Mouse (Mus musculus) stomach, embryonic 16.5 days (tissue): Measurements from ENCODE around the gene Gdf5. TPM values are rescaled to one million over a fixed set of nuclear protein-coding genes. Genes with fewer than 3 reads are reported as not detected.

Source experiments
- ATAC-seq: fragments of 200-750 bp; cut with Nextera tagmentation; 2 replicates; pipeline ENCODE4 v1.8.0; 2017; ENCODE audit warnings: moderate number of reproducible peaks, moderate TSS enrichment; ENCODE audit not compliant: insufficient read depth, low FRiP score
- H3K27ac ChIP-seq: fragments of 300-500 bp; sonication (generic); 2 replicates; pipeline ENCODE4 v1.5.1; 2014; ENCODE audit warnings: low read length
- H3K27me3 ChIP-seq: fragments of 300-500 bp; sonication (generic); 2 replicates; pipeline ENCODE4 v1.6.1; 2014; ENCODE audit warnings: low read length, control low read depth, mixed read lengths; ENCODE audit not compliant: control insufficient read depth, insufficient read depth
- H3K36me3 ChIP-seq: fragments of 300-500 bp; sonication (generic); 2 replicates; pipeline ENCODE4 v1.6.1; 2014; ENCODE audit warnings: low read length; ENCODE audit not compliant: control insufficient read depth, insufficient read depth
- H3K4me1 ChIP-seq: fragments of 300-500 bp; sonication (generic); 2 replicates; pipeline ENCODE4 v1.6.1; 2014; ENCODE audit warnings: low read length, control low read depth, mixed read lengths; ENCODE audit not compliant: control insufficient read depth, insufficient read depth
- H3K4me2 ChIP-seq: fragments of 300-500 bp; sonication (generic); 2 replicates; pipeline ENCODE4 v1.6.1; 2014; ENCODE audit warnings: low read depth, low read length, mixed read lengths
- H3K4me3 ChIP-seq: fragments of 300-500 bp; sonication (generic); replicated peaks from 2 replicates; pipeline ENCODE4 v1.5.1; 2014; ENCODE audit warnings: mild to moderate bottlenecking, low read length
- H3K9ac ChIP-seq: fragments of 300-500 bp; sonication (generic); 2 replicates; pipeline ENCODE4 v1.6.1; 2014; ENCODE audit warnings: low read length
- H3K9me3 ChIP-seq: fragments of 300-500 bp; sonication (generic); replicated peaks from 2 replicates; pipeline ENCODE4 v1.6.1; 2016; ENCODE audit warnings: low read length, control low read depth; ENCODE audit not compliant: control insufficient read depth
- WGBS: fragments of 180-500 bp; shearing (Covaris S2); extraction: QIAGEN DNeasy Blood & Tissue Kit; methylation state at CpG from one replicate; pipeline ENCODE4 v1.1.7; 2014; 5-methylcytosine and 5-hydroxymethylcytosine counted together
- polyA plus RNA-seq: library from polyadenylated mRNA; unstranded; fragments of >200 nt; fragmentation: Nextera tagmentation; extraction: Ambion mirVana; gene quantifications from 2 replicates; pipeline ENCODE4 v1.2.1, GENCODE M21; 2015

Gene Gdf5
- polyA plus RNA-seq, 1 experiment from 2014 or later = 1.3 TPM

- Histone ChIP-seq H3K4me3 (no peak overlapping the region), H3K9ac (0 out of 2 replicates have a peak overlapping the region, but pooled peaks have one; percentile 24), H3K4me1 (peaks cover 10% of the 10 kb centered on the region), H3K27me3 (no peaks in the 10 kb centered on the region), H3K36me3 (no peaks in the 10 kb centered on the region), H3K9me3 (no peaks in the 10 kb centered on the region), H3K4me2 (no peak overlapping the region), H3K27ac (no peak overlapping the region)
- 50% methylated on average over 5 of the region's 5 CpGs for WGBS
- ATAC-seq = no peak
Measured at GRCm38 (mm10) chr2:155945580-155945979, 413 bp upstream of the Gdf5 start.

GRCm38 (mm10) chr2:155944685-155945084, 482 bp downstream of the Gdf5 start:
- Histone ChIP-seq H3K27ac (no peak overlapping the region), H3K4me2 (no peak overlapping the region), H3K36me3 (no peaks in the 10 kb centered on the region), H3K9ac (no peak overlapping the region), H3K9me3 (no peaks in the 10 kb centered on the region), H3K4me3 (no peak overlapping the region), H3K4me1 (peaks cover 10% of the 10 kb centered on the region), H3K27me3 (no peaks in the 10 kb centered on the region)
- WGBS = 79% methylated on average over 4 of the region's 4 CpGs
- ATAC-seq = no peak

GRCm38 (mm10) chr2:155943463-155943862, 1.7 kb downstream of the Gdf5 start:
- Histone ChIP-seq H3K4me2 (peak overlapping the region; percentile 2; the same call in 1 of the 2 replicates), H3K27me3 (no peaks in the 10 kb centered on the region), H3K27ac (no peak overlapping the region), H3K9ac (peak overlapping the region; percentile 56; the same call in 1 of the 2 replicates), H3K36me3 (no peaks in the 10 kb centered on the region), H3K4me1 (peaks cover 10% of the 10 kb centered on the region), H3K4me3 (no peak overlapping the region), H3K9me3 (no peaks in the 10 kb centered on the region)
- no peak for ATAC-seq
- WGBS = 6% methylated on average over 8 of the region's 8 CpGs

GRCm38 (mm10) chr2:155941697-155942442, 3.3 kb downstream of the Gdf5 start:
- ATAC-seq = no peak
- Histone ChIP-seq H3K4me1 (peaks cover 10% of the 10 kb centered on the region), H3K27ac (no peak overlapping the region), H3K9ac (no peak overlapping the region), H3K4me2 (no peak overlapping the region), H3K36me3 (no peaks in the 10 kb centered on the region), H3K27me3 (no peaks in the 10 kb centered on the region), H3K9me3 (no peaks in the 10 kb centered on the region), H3K4me3 (no peak overlapping the region)
- WGBS = 74% methylated on average over 40 of the region's 40 CpGs

GRCm38 (mm10) chr2:155940681-155941080, 4.5 kb downstream of the Gdf5 start, which contains the start of gene Gm15557:
Gene Gm15557 (plus strand): TSS chr2:155940728.
- H3K4me3 ChIP-seq = no peak within 1 kb of the TSS
- H3K4me2 ChIP-seq = no peak within 1 kb of the TSS
- 94% methylated on average over 3 of the region's 3 CpGs for WGBS
- no peaks in the 10 kb centered on the region for H3K36me3 ChIP-seq
- H3K27me3 ChIP-seq = no peaks in the 10 kb centered on the region
- no peaks in the 10 kb centered on the region for H3K9me3 ChIP-seq
- H3K4me1 ChIP-seq = peaks cover 10% of the 10 kb centered on the region
- ATAC-seq = no peak
- H3K9ac ChIP-seq = no peak within 1 kb of the TSS
- H3K27ac ChIP-seq = no peak within 1 kb of the TSS

- Histone ChIP-seq H3K4me2 (no peak overlapping the region), H3K4me1 (peaks cover 10% of the 10 kb centered on the region), H3K4me3 (no peak overlapping the region), H3K27ac (no peak overlapping the region), H3K9ac (no peak overlapping the region), H3K36me3 (no peaks in the 10 kb centered on the region), H3K9me3 (no peaks in the 10 kb centered on the region), H3K27me3 (no peaks in the 10 kb centered on the region)
- ATAC-seq = no peak
- WGBS = 62% methylated on average over 7 of the region's 7 CpGs
Measured at GRCm38 (mm10) chr2:155939897-155940529, 5.2 kb downstream of the Gdf5 start.

GRCm38 (mm10) chr2:155929531-155930442, 15.4 kb downstream of the Gdf5 start, which contains the start of gene Uqcc1:
Gene Uqcc1 (minus strand): TSS chr2:155930310.
- H3K9ac ChIP-seq = peak within 1 kb of the TSS; percentile 82
- WGBS = under 1% methylated on average over 38 of the region's 38 CpGs
- peak within 1 kb of the TSS; percentile 94 for H3K27ac ChIP-seq
- peak within 1 kb of the TSS; percentile 88 for H3K4me2 ChIP-seq
- H3K9me3 ChIP-seq = no peaks in the 10 kb centered on the region
- no peaks in the 10 kb centered on the region for H3K36me3 ChIP-seq
- H3K27me3 ChIP-seq = no peaks in the 10 kb centered on the region
- ATAC-seq = peak; percentile 94
- H3K4me1 ChIP-seq = peaks cover 12% of the 10 kb centered on the region
- peak within 1 kb of the TSS; percentile 73 for H3K4me3 ChIP-seq

GRCm38 (mm10) chr2:155928711-155929345, 16.3 kb downstream of the Gdf5 start:
- peaks cover 12% of the 10 kb centered on the region for H3K4me1 ChIP-seq
- no peak for ATAC-seq
- H3K9me3 ChIP-seq = no peaks in the 10 kb centered on the region
- no peaks in the 10 kb centered on the region for H3K36me3 ChIP-seq
- peak overlapping the region; percentile 94 for H3K27ac ChIP-seq
- H3K9ac ChIP-seq = peak overlapping the region; percentile 82; the same call in 1 of the 2 replicates
- peak overlapping the region; percentile 73 for H3K4me3 ChIP-seq
- peak overlapping the region; percentile 88 for H3K4me2 ChIP-seq
- WGBS = 66% methylated on average over 7 of the region's 7 CpGs
- no peaks in the 10 kb centered on the region for H3K27me3 ChIP-seq
